Mouse (Mus musculus) forebrain, embryonic 10.5 days (tissue): ENCODE data around the gene Spz1. TPM values are rescaled to one million over a fixed set of nuclear protein-coding genes. Genes with fewer than 3 reads are reported as not detected.

ENCODE experiments used
- DNase-seq: peaks from one replicate; pipeline ENCODE4 v3.0.0-alpha.2; 2017; ENCODE audit warnings: low spot score; ENCODE audit errors: extremely low spot score
- H3K27ac ChIP-seq: fragments of 300-500 bp; sonication (generic); 2 replicates; pipeline ENCODE4 v1.5.1; 2016; ENCODE audit warnings: mild to moderate bottlenecking
- H3K27me3 ChIP-seq: fragments of 300-500 bp; sonication (generic); 2 replicates; pipeline ENCODE4 v1.6.1; 2016; ENCODE audit warnings: mild to moderate bottlenecking; ENCODE audit not compliant: poor library complexity, severe bottlenecking
- H3K36me3 ChIP-seq: fragments of 300-500 bp; sonication (generic); replicated peaks from 2 replicates; pipeline ENCODE4 v1.6.1; 2016; ENCODE audit warnings: mild to moderate bottlenecking, moderate library complexity
- H3K4me1 ChIP-seq: fragments of 300-500 bp; sonication (generic); 2 replicates; pipeline ENCODE4 v1.6.1; 2016
- H3K4me3 ChIP-seq: fragments of 300-500 bp; sonication (generic); 2 replicates; pipeline ENCODE4 v1.5.1; 2016; ENCODE audit warnings: mild to moderate bottlenecking, moderate library complexity
- H3K9me3 ChIP-seq: fragments of 300-500 bp; sonication (generic); 2 replicates; pipeline ENCODE4 v1.6.1; 2016; ENCODE audit warnings: mild to moderate bottlenecking, moderate library complexity
- WGBS: fragments of 180-500 bp; shearing (Covaris S2); methylation state at CpG from one replicate; pipeline ENCODE4 v1.1.7; 2016; 5-methylcytosine and 5-hydroxymethylcytosine counted together
- polyA plus RNA-seq: library from polyadenylated mRNA; unstranded; fragments of >200 nt; fragmentation: Nextera tagmentation; extraction: Ambion mirVana; gene quantifications from 2 replicates; pipeline ENCODE4 v1.2.1, GENCODE M21; 2016

Gene Spz1
- polyA plus RNA-seq, 1 experiment from 2014 or later, result not detected

DNA sequence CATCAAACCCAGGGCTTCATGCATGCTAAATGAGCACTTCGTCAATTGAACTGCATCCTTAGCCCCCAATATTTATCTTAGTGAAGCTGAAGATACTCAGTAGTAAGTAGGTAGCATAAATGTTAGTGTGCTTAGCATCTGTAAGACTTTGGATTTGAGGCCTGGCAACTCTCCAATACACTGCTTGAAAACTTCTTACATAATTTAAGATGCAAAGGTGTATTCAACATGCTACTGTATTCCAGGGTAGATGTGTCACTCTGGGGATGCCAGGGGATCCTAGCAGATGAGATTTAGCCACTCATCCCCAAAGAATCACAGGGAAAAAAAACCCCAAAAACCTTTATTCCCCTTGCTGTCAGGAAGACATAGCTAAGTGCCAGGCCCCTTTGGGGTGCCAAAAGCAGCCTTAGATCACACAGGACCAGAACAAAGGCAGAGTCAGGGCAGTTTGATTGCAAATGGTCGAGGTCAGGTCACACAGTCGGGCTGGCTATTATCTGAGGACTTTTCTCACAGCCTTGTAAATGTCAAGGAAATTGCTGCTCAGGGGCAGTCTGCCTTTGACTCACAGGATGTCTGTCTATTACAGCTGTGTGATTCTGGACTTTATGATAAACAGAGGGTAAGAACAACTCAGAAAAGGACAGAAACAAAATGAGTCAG lies 17.9 kb upstream of the Spz1 start:
- Histone ChIP-seq H3K36me3 (no peaks in the 10 kb centered on the region), H3K27me3 (peaks cover 4% of the 10 kb centered on the region), H3K4me3 (no peak overlapping the region), H3K27ac (peak overlapping the region; percentile 72), H3K4me1 (peaks cover 56% of the 10 kb centered on the region), H3K9me3 (no peaks in the 10 kb centered on the region)
- no peak for DNase-seq
- 29% methylated on average over 3 of the region's 3 CpGs for WGBS

GRCm38 (mm10) chr13:92592786-92593635 lies 17.0 kb upstream of the Spz1 start:
- H3K4me3 ChIP-seq, result peak overlapping the region; percentile 19; the same call in 1 of the 2 replicates
- 41% methylated on average over 12 of the region's 12 CpGs for WGBS
- no peaks in the 10 kb centered on the region for H3K36me3 ChIP-seq
- no peaks in the 10 kb centered on the region for H3K9me3 ChIP-seq
- H3K4me1 ChIP-seq, result peaks cover 56% of the 10 kb centered on the region
- H3K27me3 ChIP-seq, result peaks cover 4% of the 10 kb centered on the region
- DNase-seq, result peak; percentile 35
- peak overlapping the region; percentile 72 for H3K27ac ChIP-seq

DNA sequence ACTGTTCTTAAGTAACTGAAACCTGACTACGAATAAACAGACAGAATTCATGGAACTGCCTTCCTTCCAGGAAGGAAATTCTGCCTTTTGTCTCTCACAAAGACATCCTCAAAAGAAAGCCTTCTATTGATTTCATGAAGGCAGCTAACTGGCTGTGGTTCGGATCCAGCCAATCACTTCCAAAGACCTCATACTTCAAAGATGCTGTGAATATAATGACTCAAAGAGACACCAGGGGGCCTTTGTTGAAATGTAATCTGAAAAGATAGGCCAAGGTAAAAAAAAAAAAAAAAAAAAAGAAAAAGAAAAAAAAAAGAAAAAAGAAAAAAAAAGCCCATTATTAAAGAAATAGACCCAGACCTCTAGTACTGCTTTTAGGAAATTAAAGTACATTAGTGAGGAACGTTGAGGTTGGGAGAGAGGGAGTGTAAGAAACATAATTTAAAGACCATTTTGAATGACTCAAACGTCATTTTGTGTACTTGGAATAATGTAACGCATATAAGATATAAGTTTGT lies 16.4 kb upstream of the Spz1 start:
- DNase-seq, result no peak
- Histone ChIP-seq H3K9me3 (no peaks in the 10 kb centered on the region), H3K27ac (peak overlapping the region; percentile 72; the same call in 1 of the 2 replicates), H3K36me3 (no peaks in the 10 kb centered on the region), H3K4me1 (peaks cover 56% of the 10 kb centered on the region), H3K4me3 (peak overlapping the region; percentile 19; the same call in 1 of the 2 replicates), H3K27me3 (peaks cover 4% of the 10 kb centered on the region)
- WGBS, result 35% methylated on average over 5 of the region's 5 CpGs

DNA sequence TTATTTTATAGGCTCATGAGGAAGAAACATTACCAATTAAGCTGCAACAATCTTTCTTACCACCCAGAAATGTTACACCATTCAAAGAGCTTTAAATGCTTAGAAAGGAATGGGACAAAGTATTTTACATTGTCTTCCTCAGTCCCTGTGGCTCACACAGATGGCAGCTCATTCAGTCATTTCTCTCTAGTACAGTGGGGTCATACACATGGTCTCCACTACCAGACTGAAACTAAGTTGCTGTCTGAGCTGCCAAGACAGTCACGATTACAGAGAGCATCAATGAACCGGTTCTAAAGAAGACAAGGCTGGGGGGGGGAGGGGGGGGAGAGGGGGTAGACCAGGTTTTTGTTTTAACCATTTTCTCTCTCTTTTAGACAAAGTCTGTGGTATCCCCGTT lies 15.3 kb upstream of the Spz1 start:
- H3K27ac ChIP-seq, result 0 out of 2 replicates have a peak overlapping the region, but pooled peaks have one; percentile 15

GRCm38 (mm10) chr13:92589255-92589654 lies 13.3 kb upstream of the Spz1 start:
- Histone ChIP-seq H3K9me3 (no peaks in the 10 kb centered on the region), H3K4me3 (no peak overlapping the region), H3K36me3 (no peaks in the 10 kb centered on the region), H3K4me1 (peaks cover 37% of the 10 kb centered on the region), H3K27ac (no peak overlapping the region), H3K27me3 (no peaks in the 10 kb centered on the region)
- DNase-seq, result no peak

More for the DNA sequence above, 15.3 kb upstream of the Spz1 start:
- 72% methylated on average over 3 of the region's 3 CpGs for WGBS
- no peaks in the 10 kb centered on the region for H3K36me3 ChIP-seq
- H3K4me3 ChIP-seq, result no peak overlapping the region
- peaks cover 4% of the 10 kb centered on the region for H3K27me3 ChIP-seq
- no peaks in the 10 kb centered on the region for H3K9me3 ChIP-seq
- no peak for DNase-seq
- H3K4me1 ChIP-seq, result peaks cover 56% of the 10 kb centered on the region

GRCm38 (mm10) chr13:92588704-92589103 lies 12.7 kb upstream of the Spz1 start:
- WGBS, result 77% methylated on average over 3 of the region's 3 CpGs
- H3K36me3 ChIP-seq, result no peaks in the 10 kb centered on the region
- no peak overlapping the region for H3K4me3 ChIP-seq
- H3K27me3 ChIP-seq, result no peaks in the 10 kb centered on the region
- no peak overlapping the region for H3K27ac ChIP-seq
- no peak for DNase-seq
- H3K9me3 ChIP-seq, result no peaks in the 10 kb centered on the region
- H3K4me1 ChIP-seq, result peaks cover 32% of the 10 kb centered on the region

DNA sequence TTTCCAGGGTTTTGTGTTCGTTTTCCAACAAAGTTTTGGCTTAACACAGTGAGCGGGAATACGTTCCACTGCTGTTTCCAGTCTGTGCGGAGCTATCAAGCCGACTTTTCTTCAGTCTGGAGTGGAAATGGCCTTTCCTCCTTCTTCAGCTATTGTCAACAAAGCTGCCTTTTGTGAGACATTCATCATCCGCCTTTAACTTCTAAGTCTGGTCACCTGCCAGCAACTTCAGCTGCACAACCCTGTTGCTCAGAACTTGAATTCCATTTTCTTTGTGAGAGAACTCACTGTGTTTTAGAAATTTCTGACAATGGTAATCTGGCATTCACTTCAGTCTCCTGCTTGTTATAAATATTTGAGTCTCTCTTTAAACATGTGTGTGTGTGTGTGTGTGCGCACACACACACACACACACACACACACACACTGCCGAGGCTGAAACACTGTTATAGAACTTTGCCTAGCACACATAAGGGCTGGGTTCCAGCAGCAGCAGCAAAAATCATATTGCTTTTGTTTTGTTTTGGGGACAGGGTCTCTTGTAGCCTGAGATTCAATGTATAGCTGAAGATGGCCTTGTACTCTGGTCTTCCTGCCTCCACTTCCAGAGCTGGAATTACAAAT lies 8.2 kb upstream of the Spz1 start:
- WGBS, result 86% methylated on average over 8 of the region's 8 CpGs
- Histone ChIP-seq H3K4me1 (peaks cover 6% of the 10 kb centered on the region), H3K9me3 (no peaks in the 10 kb centered on the region), H3K36me3 (no peaks in the 10 kb centered on the region), H3K27ac (no peak overlapping the region), H3K27me3 (no peaks in the 10 kb centered on the region), H3K4me3 (no peak overlapping the region)
- DNase-seq, result no peak

- WGBS, result 47% methylated on average over 10 of the region's 10 CpGs
- peak; percentile 57 for DNase-seq
- no peak overlapping the region for H3K4me3 ChIP-seq
- H3K4me1 ChIP-seq, result peaks cover 11% of the 10 kb centered on the region
- H3K36me3 ChIP-seq, result no peaks in the 10 kb centered on the region
- no peaks in the 10 kb centered on the region for H3K9me3 ChIP-seq
- H3K27ac ChIP-seq, result 0 out of 2 replicates have a peak overlapping the region, but pooled peaks have one; percentile 40
- no peaks in the 10 kb centered on the region for H3K27me3 ChIP-seq
These were observed 4.5 kb upstream of the Spz1 start for GRCm38 (mm10) chr13:92580220-92581043.

DNA sequence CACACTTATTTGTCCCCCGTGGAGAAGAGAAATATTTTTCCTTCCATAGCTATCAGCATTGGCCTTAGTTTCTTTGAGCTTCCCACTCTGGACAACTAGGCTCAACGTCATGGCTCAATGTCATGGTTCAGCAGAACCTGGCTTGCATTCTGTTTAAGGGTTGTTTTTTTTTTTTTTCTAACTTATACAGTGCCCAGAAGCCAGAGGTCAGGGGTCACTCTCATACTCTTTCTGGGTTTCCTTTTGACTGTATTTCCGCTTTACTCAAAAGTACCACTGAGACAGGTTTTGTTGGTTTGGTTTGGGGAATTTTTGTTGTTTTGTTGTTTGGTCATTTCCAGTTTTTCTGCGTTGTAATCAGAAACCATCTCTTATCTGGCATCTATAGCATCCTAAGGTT lies 2.2 kb upstream of the Spz1 start:
- no peak for DNase-seq
- Histone ChIP-seq H3K9me3 (no peaks in the 10 kb centered on the region), H3K4me3 (no peak overlapping the region), H3K27me3 (no peaks in the 10 kb centered on the region), H3K4me1 (peaks cover 11% of the 10 kb centered on the region), H3K27ac (no peak overlapping the region), H3K36me3 (no peaks in the 10 kb centered on the region)
- WGBS, result 84% methylated on average over 4 of the region's 4 CpGs

GRCm38 (mm10) chr13:92576688-92577087 lies 716 bp upstream of the Spz1 start:
- DNase-seq, result no peak
- Histone ChIP-seq H3K9me3 (no peaks in the 10 kb centered on the region), H3K36me3 (no peaks in the 10 kb centered on the region), H3K27ac (no peak overlapping the region), H3K4me1 (peaks cover 11% of the 10 kb centered on the region), H3K27me3 (no peaks in the 10 kb centered on the region), H3K4me3 (no peak overlapping the region)
- WGBS, result 67% methylated on average over 6 of the region's 6 CpGs

DNA sequence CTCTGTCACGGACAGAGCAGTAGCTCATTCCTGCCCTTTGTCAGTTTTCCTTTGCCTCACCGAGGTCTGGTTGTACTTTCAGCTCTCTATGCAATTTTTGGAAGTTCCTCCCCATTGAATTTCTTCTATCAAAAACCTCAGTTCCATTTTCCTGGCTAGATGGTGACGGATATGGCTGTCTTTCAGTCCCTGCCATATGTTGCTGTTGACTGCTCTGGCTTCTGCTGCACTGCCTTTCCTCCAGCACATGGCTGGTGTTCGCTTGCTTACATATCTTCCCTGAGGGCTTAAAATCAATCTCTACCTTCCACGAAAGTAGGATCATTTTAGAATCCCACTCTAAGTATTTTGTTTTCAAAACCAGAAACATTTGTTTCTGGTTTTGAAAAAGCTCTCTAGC lies 16.5 kb downstream of the Spz1 start:
- DNase-seq, result no peak
- Histone ChIP-seq H3K4me3 (no peak overlapping the region), H3K4me1 (peaks cover 17% of the 10 kb centered on the region), H3K9me3 (no peaks in the 10 kb centered on the region), H3K36me3 (no peaks in the 10 kb centered on the region), H3K27me3 (no peaks in the 10 kb centered on the region), H3K27ac (no peak overlapping the region)
- WGBS, result 83% methylated on average over 5 of the region's 5 CpGs

DNA sequence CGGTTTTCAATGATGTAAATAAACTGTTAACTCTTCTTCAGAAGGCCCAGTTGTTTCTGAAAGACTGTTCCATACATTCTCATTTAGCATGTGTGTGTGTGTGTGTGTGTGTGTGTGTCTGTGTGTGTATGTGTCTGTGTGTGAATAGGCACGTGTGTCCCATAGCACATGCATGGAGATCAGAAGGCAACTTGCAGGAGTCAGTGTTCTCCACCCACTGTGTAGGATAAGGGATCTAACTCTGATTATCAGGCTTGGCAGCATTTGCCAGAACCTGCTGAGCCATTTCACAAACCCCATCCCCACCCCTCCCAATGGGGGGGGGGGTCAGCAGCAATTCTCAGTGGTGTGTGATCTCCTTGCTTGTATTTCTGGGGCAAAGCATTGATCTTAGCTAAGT lies 18.7 kb downstream of the Spz1 start:
- 57% methylated on average over 2 of the region's 2 CpGs for WGBS
- H3K27ac ChIP-seq, result peak overlapping the region; percentile 11; the same call in 1 of the 2 replicates
- no peak for DNase-seq
- H3K4me1 ChIP-seq, result peaks cover 17% of the 10 kb centered on the region
- no peaks in the 10 kb centered on the region for H3K36me3 ChIP-seq
- H3K4me3 ChIP-seq, result no peak overlapping the region
- no peaks in the 10 kb centered on the region for H3K27me3 ChIP-seq
- H3K9me3 ChIP-seq, result no peaks in the 10 kb centered on the region
